Mouse (Mus musculus) hindbrain, postnatal 0 days (tissue): Measurements from ENCODE around the gene Fto. TPM values are rescaled to one million over a fixed set of nuclear protein-coding genes. Genes with fewer than 3 reads are reported as not detected.
A peak's percentile ranks its signal among the peaks of the same experiment; 100 is the strongest.

ENCODE experiments used
- ATAC-seq: fragments of 200-750 bp; cut with Nextera tagmentation; 2 replicates; pipeline ENCODE4 v1.8.0; 2017; ENCODE audit warnings: mild to moderate bottlenecking, moderate TSS enrichment, moderate library complexity
- DNase-seq: peaks from one replicate; pipeline ENCODE4 v3.0.0-alpha.2; 2015; ENCODE audit warnings: low spot score
- H3K27ac ChIP-seq: fragments of 300-500 bp; sonication (generic); 2 replicates; pipeline ENCODE4 v1.5.1; 2014; ENCODE audit warnings: mild to moderate bottlenecking
- H3K27me3 ChIP-seq: fragments of 300-500 bp; sonication (generic); 2 replicates; pipeline ENCODE4 v1.6.1; 2014; ENCODE audit warnings: low read length, mixed read lengths; ENCODE audit not compliant: insufficient read depth
- H3K36me3 ChIP-seq: fragments of 300-500 bp; sonication (generic); 2 replicates; pipeline ENCODE4 v1.6.1; 2014; ENCODE audit warnings: low read length, mixed read lengths; ENCODE audit not compliant: insufficient read depth
- H3K4me1 ChIP-seq: fragments of 300-500 bp; sonication (generic); 2 replicates; pipeline ENCODE4 v1.6.1; 2014; ENCODE audit warnings: antibody characterized with exemption, low read length, mixed read lengths; ENCODE audit not compliant: insufficient read depth
- H3K4me2 ChIP-seq: fragments of 300-500 bp; sonication (generic); 2 replicates; pipeline ENCODE4 v1.6.1; 2014; ENCODE audit warnings: low read depth, mild to moderate bottlenecking, low read length, moderate library complexity, mixed read lengths
- H3K4me3 ChIP-seq: fragments of 300-500 bp; sonication (generic); 2 replicates; pipeline ENCODE4 v1.5.1; 2014; ENCODE audit warnings: low read length
- H3K9ac ChIP-seq: fragments of 300-500 bp; sonication (generic); replicated peaks from 2 replicates; pipeline ENCODE4 v1.6.1; 2014; ENCODE audit warnings: mild to moderate bottlenecking, low read length, moderate library complexity, mixed read lengths
- H3K9me3 ChIP-seq: fragments of 300-500 bp; sonication (generic); 2 replicates; pipeline ENCODE4 v1.6.1; 2016; ENCODE audit warnings: low read length, mixed read lengths
- CTCF ChIP-seq: IDR thresholded peaks from 2 replicates; pipeline ENCODE4 v1.5.1; 2016; ENCODE audit warnings: antibody characterized with exemption, control low read depth, low read depth
- WGBS: fragments of 180-500 bp; shearing (Covaris S2); extraction: QIAGEN DNeasy Blood & Tissue Kit; methylation state at CpG from one replicate; pipeline ENCODE4 v1.1.7; 2014; 5-methylcytosine and 5-hydroxymethylcytosine counted together
- polyA plus RNA-seq: library from polyadenylated mRNA; unstranded; fragments of >200 nt; fragmentation: Nextera tagmentation; extraction: Ambion mirVana; gene quantifications from 2 replicates; pipeline ENCODE4 v1.2.1, GENCODE M21; 2015
- total RNA-seq: library from RNA; depleted of rRNA; stranded (reverse); fragments of >200 nt; gene quantifications from 2 replicates; pipeline ENCODE4 v1.2.3, GENCODE M21; 2014

Gene Fto
- total and polyA plus RNA-seq, 2 experiments from 2014 or later, result 80.7 to 122 TPM

- no peak overlapping the region for H3K4me2 ChIP-seq
- ATAC-seq (no peak), DNase-seq (no peak)
- no peaks in the 10 kb centered on the region for H3K9me3 ChIP-seq
- H3K36me3 ChIP-seq, result no peaks in the 10 kb centered on the region
- no peak overlapping the region for H3K4me3 ChIP-seq
- no peak overlapping the region for H3K9ac ChIP-seq
- no peaks in the 10 kb centered on the region for H3K27me3 ChIP-seq
- H3K27ac ChIP-seq, result no peak overlapping the region
- 0 out of 2 replicates have a peak, but pooled peaks cover 9% of the 10 kb centered on the region for H3K4me1 ChIP-seq
- WGBS, result 76% methylated on average over 7 of the region's 7 CpGs
- TF ChIP-seq CTCF, result no peak
Measured at GRCm38 (mm10) chr8:91570809-91571208, 257.5 kb downstream of the Fto start.

GRCm38 (mm10) chr8:91571978-91572377 lies 258.7 kb downstream of the Fto start:
- no peak for DNase-seq
- ATAC-seq, result no peak
- Histone ChIP-seq H3K36me3 (no peaks in the 10 kb centered on the region), H3K27me3 (no peaks in the 10 kb centered on the region), H3K9me3 (no peaks in the 10 kb centered on the region), H3K9ac (no peak overlapping the region), H3K4me1 (0 out of 2 replicates have a peak, but pooled peaks cover 9% of the 10 kb centered on the region), H3K27ac (no peak overlapping the region), H3K4me3 (no peak overlapping the region), H3K4me2 (no peak overlapping the region)
- 52% methylated on average over 4 of the region's 4 CpGs for WGBS
- no peak for TF ChIP-seq CTCF

- Histone ChIP-seq H3K36me3 (no peaks in the 10 kb centered on the region), H3K27me3 (no peaks in the 10 kb centered on the region), H3K4me2 (no peak overlapping the region), H3K9ac (no peak overlapping the region), H3K4me3 (no peak overlapping the region), H3K4me1 (0 out of 2 replicates have a peak, but pooled peaks cover 9% of the 10 kb centered on the region), H3K9me3 (no peaks in the 10 kb centered on the region), H3K27ac (no peak overlapping the region)
- WGBS, result 26% methylated on average over 4 of the region's 4 CpGs
- TF ChIP-seq CTCF, result no peak
- ATAC-seq (no peak), DNase-seq (no peak)
Measured at GRCm38 (mm10) chr8:91572630-91573029, 259.3 kb downstream of the Fto start.

GRCm38 (mm10) chr8:91575576-91575975 lies 262.3 kb downstream of the Fto start:
- H3K9me3 ChIP-seq, result no peaks in the 10 kb centered on the region
- no peak for ATAC-seq

GRCm38 (mm10) chr8:91576086-91576917 lies 263.0 kb downstream of the Fto start:
- no peak overlapping the region; the same call in 1 of the 2 replicates for H3K27ac ChIP-seq
- 27% methylated on average over 17 of the region's 17 CpGs for WGBS

More at GRCm38 (mm10) chr8:91575576-91575975, 262.3 kb downstream of the Fto start:
- DNase-seq, result no peak
- peak; percentile 38 for TF ChIP-seq CTCF
- Histone ChIP-seq H3K4me2 (no peak overlapping the region), H3K36me3 (no peaks in the 10 kb centered on the region), H3K27me3 (no peaks in the 10 kb centered on the region), H3K9ac (no peak overlapping the region), H3K4me3 (no peak overlapping the region), H3K27ac (no peak overlapping the region), H3K4me1 (0 out of 2 replicates have a peak, but pooled peaks cover 4% of the 10 kb centered on the region)
- 22% methylated on average over 3 of the region's 3 CpGs for WGBS

GRCm38 (mm10) chr8:91576918-91577241 lies 263.6 kb downstream of the Fto start:
- WGBS, result 43% methylated on average over 6 of the region's 6 CpGs
- TF ChIP-seq CTCF, result no peak
- H3K36me3 ChIP-seq, result no peaks in the 10 kb centered on the region
- H3K27me3 ChIP-seq, result no peaks in the 10 kb centered on the region
- no peaks in the 10 kb centered on the region for H3K9me3 ChIP-seq
- no peak overlapping the region for H3K9ac ChIP-seq
- H3K4me2 ChIP-seq, result no peak overlapping the region
- no peak for DNase-seq
- peak; percentile 47; the same call in 1 of the 2 replicates for ATAC-seq
- H3K4me1 ChIP-seq, result 0 out of 2 replicates have a peak, but pooled peaks cover 3% of the 10 kb centered on the region
- no peak overlapping the region for H3K27ac ChIP-seq
- no peak overlapping the region for H3K4me3 ChIP-seq

More at GRCm38 (mm10) chr8:91576086-91576917, 263.0 kb downstream of the Fto start:
- Histone ChIP-seq H3K4me3 (no peak overlapping the region), H3K4me1 (0 out of 2 replicates have a peak, but pooled peaks cover 4% of the 10 kb centered on the region), H3K36me3 (no peaks in the 10 kb centered on the region), H3K4me2 (no peak overlapping the region), H3K27me3 (no peaks in the 10 kb centered on the region), H3K9ac (no peak overlapping the region), H3K9me3 (no peaks in the 10 kb centered on the region)
- DNase-seq, result peak; percentile 67
- TF ChIP-seq CTCF, result no peak
- ATAC-seq, result 0 out of 2 replicates have a peak, but pooled peaks have one; percentile 43

GRCm38 (mm10) chr8:91577605-91578004 lies 264.3 kb downstream of the Fto start:
- WGBS, result 96% methylated on average over 3 of the region's 3 CpGs
- no peaks in the 10 kb centered on the region for H3K36me3 ChIP-seq
- no peak overlapping the region for H3K4me3 ChIP-seq
- no peak for TF ChIP-seq CTCF
- 0 out of 2 replicates have a peak, but pooled peaks cover 3% of the 10 kb centered on the region for H3K4me1 ChIP-seq
- ATAC-seq, result no peak
- no peak overlapping the region for H3K27ac ChIP-seq
- no peak overlapping the region for H3K9ac ChIP-seq
- no peaks in the 10 kb centered on the region for H3K27me3 ChIP-seq
- H3K9me3 ChIP-seq, result no peaks in the 10 kb centered on the region
- no peak overlapping the region for H3K4me2 ChIP-seq
- no peak for DNase-seq
